Mouse (Mus musculus): ENCODE measurements around the gene Sufu.

GRCm38 (mm10) chr19:46455032-46455431 is 58.3 kb downstream of the Sufu start:
- peak; percentile 95 for TF ChIP-seq EP300 (IDR thresholded peaks at IDR 0.05)
- no peak for TF ChIP-seq CTCF (IDR thresholded peaks at IDR 0.05)
